Mouse (Mus musculus): ENCODE results near the gene Lhx9. TPM values are rescaled to one million over a fixed set of nuclear protein-coding genes. Genes with fewer than 3 reads are reported as not detected.

Gene Lhx9
- polyA plus RNA-seq, 1 experiment from 2014 or later = 108 TPM

DNA sequence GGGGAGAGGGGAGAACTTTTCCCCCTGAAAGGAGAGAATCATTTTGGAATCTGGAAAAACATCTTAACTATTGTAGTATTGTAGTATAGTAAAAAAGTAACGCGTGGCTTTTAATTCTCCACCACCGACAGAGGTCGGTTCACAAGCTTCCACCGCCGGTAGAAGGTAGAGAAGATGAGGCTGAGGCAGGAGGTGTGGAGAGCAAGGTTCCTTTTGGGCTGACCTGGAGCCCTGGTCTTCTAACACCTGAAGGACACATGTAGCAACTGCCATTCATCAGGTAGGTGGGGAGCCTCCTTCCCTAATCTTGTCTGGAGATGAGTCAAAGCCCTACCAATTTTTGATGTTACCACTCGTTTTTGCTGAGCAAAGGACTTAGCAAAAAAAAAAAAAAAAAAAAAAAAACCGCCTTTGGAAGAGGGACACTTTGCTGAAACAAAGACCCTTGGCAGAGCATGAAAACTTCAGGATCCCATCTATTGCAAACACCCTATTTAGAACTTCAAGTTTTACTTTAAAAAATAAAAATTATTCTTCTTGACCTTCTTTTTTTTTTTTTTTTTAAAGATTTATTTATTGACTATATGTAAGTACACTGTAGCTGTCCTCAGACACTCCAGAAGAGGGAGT is 1.3 kb upstream of the Lhx9 start:
- Histone ChIP-seq H3K4me3 (ENCODE audit: low read depth, low read length) (no peak overlapping the region), H3K4me2 (ENCODE audit: low read depth, severe bottlenecking) (no peak overlapping the region), H3K36me3 (ENCODE audit: control insufficient read depth, insufficient read depth, low read length) (no peaks in the 10 kb centered on the region), H3K9me3 (ENCODE audit: control insufficient read depth, low read length) (no peaks in the 10 kb centered on the region), H3K9ac (ENCODE audit: low read length) (no peak overlapping the region), H3K27me3 (ENCODE audit: control insufficient read depth, insufficient read depth, low read length) (peaks cover 16% of the 10 kb centered on the region), H3K27ac (replicated peaks; ENCODE audit: low read depth, low read length) (no peak overlapping the region), H3K4me1 (ENCODE audit: control insufficient read depth, insufficient read depth, low read length) (peaks cover 17% of the 10 kb centered on the region; the same call in 1 of the 2 replicates)
- ATAC-seq (ENCODE audit: insufficient number of reproducible peaks, low FRiP score, low TSS enrichment, low read depth) (no peak), DNase-seq (ENCODE audit: low spot score) (peak; percentile 29)
- WGBS = 10% methylated on average over 8 of the region's 8 CpGs

DNA sequence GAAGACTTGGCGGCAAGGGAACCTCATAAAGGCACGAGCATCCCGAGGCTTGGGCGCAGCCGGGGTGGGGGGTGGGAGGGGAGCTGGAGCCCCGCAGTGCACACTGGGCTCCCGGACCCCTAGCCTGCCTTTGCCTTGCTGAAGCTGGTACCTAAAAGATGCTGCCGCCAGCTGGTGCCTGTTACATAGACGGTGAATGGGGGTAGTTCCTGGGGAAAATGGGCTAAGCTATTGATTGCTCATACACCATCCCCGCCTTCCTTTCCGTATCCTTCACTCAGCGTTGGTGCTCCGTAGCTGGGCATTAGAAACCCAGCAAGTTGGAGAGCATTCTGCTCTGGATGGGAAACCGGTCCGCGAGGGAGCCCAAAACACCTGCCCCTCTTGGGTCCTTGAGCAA is 351 bp downstream of the Lhx9 start:
- H3K4me3 ChIP-seq (ENCODE audit: low read depth, low read length) = peak overlapping the region; percentile 46
- peak; percentile 62 for DNase-seq (ENCODE audit: low spot score)
- no peaks in the 10 kb centered on the region for H3K9me3 ChIP-seq (ENCODE audit: control insufficient read depth, low read length)
- H3K36me3 ChIP-seq (ENCODE audit: control insufficient read depth, insufficient read depth, low read length) = no peaks in the 10 kb centered on the region
- WGBS = under 1% methylated on average over 16 of the region's 16 CpGs
- peak; percentile 46 for ATAC-seq (ENCODE audit: insufficient number of reproducible peaks, low FRiP score, low TSS enrichment, low read depth)
- peaks cover 11% of the 10 kb centered on the region for H3K4me1 ChIP-seq (ENCODE audit: control insufficient read depth, insufficient read depth, low read length)
- H3K4me2 ChIP-seq (ENCODE audit: low read depth, severe bottlenecking) = peak overlapping the region; percentile 69
- peaks cover 16% of the 10 kb centered on the region for H3K27me3 ChIP-seq (ENCODE audit: control insufficient read depth, insufficient read depth, low read length)
- H3K9ac ChIP-seq (ENCODE audit: low read length) = peak overlapping the region; percentile 56
- H3K27ac ChIP-seq (replicated peaks; ENCODE audit: low read depth, low read length) = peak overlapping the region; percentile 70

GRCm38 (mm10) chr1:138847146-138847545 is 1.2 kb downstream of the Lhx9 start:
- peak overlapping the region; percentile 46 for H3K4me3 ChIP-seq (ENCODE audit: low read depth, low read length)
- H3K4me2 ChIP-seq (ENCODE audit: low read depth, severe bottlenecking) = peak overlapping the region; percentile 52
- no peaks in the 10 kb centered on the region for H3K36me3 ChIP-seq (ENCODE audit: control insufficient read depth, insufficient read depth, low read length)
- H3K4me1 ChIP-seq (ENCODE audit: control insufficient read depth, insufficient read depth, low read length) = peaks cover 11% of the 10 kb centered on the region
- peak overlapping the region; percentile 66 for H3K9ac ChIP-seq (ENCODE audit: low read length)
- peak overlapping the region; percentile 69; the same call in 1 of the 2 replicates for H3K27ac ChIP-seq (replicated peaks; ENCODE audit: low read depth, low read length)
- DNase-seq (ENCODE audit: low spot score) (peak; percentile 64), ATAC-seq (ENCODE audit: insufficient number of reproducible peaks, low FRiP score, low TSS enrichment, low read depth) (no peak)
- under 1% methylated on average over 21 of the region's 21 CpGs for WGBS
- no peaks in the 10 kb centered on the region for H3K9me3 ChIP-seq (ENCODE audit: control insufficient read depth, low read length)
- H3K27me3 ChIP-seq (ENCODE audit: control insufficient read depth, insufficient read depth, low read length) = peaks cover 16% of the 10 kb centered on the region

GRCm38 (mm10) chr1:138846581-138846980 is 1.8 kb downstream of the Lhx9 start:
- peak overlapping the region; percentile 52 for H3K4me2 ChIP-seq (ENCODE audit: low read depth, severe bottlenecking)
- H3K27ac ChIP-seq (replicated peaks; ENCODE audit: low read depth, low read length) = 0 out of 2 replicates have a peak overlapping the region, but pooled peaks have one; percentile 69
- WGBS = 2% methylated on average over 9 of the region's 9 CpGs
- H3K36me3 ChIP-seq (ENCODE audit: control insufficient read depth, insufficient read depth, low read length) = no peaks in the 10 kb centered on the region
- H3K4me1 ChIP-seq (ENCODE audit: control insufficient read depth, insufficient read depth, low read length) = peaks cover 11% of the 10 kb centered on the region
- H3K9me3 ChIP-seq (ENCODE audit: control insufficient read depth, low read length) = no peaks in the 10 kb centered on the region
- H3K27me3 ChIP-seq (ENCODE audit: control insufficient read depth, insufficient read depth, low read length) = peaks cover 16% of the 10 kb centered on the region
- ATAC-seq (ENCODE audit: insufficient number of reproducible peaks, low FRiP score, low TSS enrichment, low read depth) = no peak
- peak overlapping the region; percentile 65 for H3K9ac ChIP-seq (ENCODE audit: low read length)
- peak overlapping the region; percentile 46 for H3K4me3 ChIP-seq (ENCODE audit: low read depth, low read length)
- DNase-seq (ENCODE audit: low spot score) = peak; percentile 47

DNA sequence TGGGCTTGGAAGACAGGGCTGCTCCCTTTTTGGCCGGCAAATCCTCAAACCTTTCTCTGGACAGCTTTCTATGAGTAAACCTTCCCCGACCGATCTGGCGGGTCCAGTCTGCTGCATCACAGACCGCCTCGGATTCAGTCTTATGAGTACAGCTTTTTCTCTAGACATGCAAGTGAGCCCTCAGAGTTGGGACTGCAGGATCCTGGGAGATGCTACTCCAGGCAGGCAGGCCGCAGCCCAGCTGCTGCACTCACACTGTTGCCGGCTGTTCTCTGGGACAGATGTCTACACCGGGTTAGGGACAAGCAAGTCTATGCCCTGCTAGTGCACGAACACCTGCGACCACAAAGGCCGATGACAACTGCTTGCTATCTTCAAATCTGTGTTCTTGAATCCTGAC is 2.2 kb downstream of the Lhx9 start:
- peaks cover 16% of the 10 kb centered on the region for H3K27me3 ChIP-seq (ENCODE audit: control insufficient read depth, insufficient read depth, low read length)
- H3K36me3 ChIP-seq (ENCODE audit: control insufficient read depth, insufficient read depth, low read length) = no peaks in the 10 kb centered on the region
- WGBS = 3% methylated on average over 12 of the region's 12 CpGs
- H3K27ac ChIP-seq (replicated peaks; ENCODE audit: low read depth, low read length) = no peak overlapping the region
- H3K4me3 ChIP-seq (ENCODE audit: low read depth, low read length) = peak overlapping the region; percentile 46
- H3K4me2 ChIP-seq (ENCODE audit: low read depth, severe bottlenecking) = peak overlapping the region; percentile 52
- ATAC-seq (ENCODE audit: insufficient number of reproducible peaks, low FRiP score, low TSS enrichment, low read depth) (no peak), DNase-seq (ENCODE audit: low spot score) (peak; percentile 67)
- peak overlapping the region; percentile 65 for H3K9ac ChIP-seq (ENCODE audit: low read length)
- no peaks in the 10 kb centered on the region for H3K9me3 ChIP-seq (ENCODE audit: control insufficient read depth, low read length)
- peaks cover 11% of the 10 kb centered on the region for H3K4me1 ChIP-seq (ENCODE audit: control insufficient read depth, insufficient read depth, low read length)

DNA sequence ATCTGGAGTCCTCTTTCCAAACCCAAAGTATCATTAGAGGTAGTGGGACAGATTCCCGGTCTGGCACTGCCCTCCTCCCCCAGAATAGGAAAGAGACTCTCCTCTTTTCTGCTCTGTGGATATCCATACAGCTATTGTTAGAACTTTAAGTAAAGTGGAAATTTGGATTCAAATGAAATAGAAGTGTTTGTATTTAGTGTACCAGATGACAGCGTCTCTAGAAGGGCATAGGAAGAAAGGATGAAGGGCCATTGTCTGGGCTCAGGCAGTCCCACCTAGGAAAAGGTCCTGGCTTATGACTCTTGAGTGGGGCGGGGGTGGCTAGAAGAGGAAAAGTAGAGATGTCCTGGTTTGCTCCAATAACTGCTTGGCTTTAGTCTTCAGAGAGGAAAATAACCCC is 2.9 kb downstream of the Lhx9 start:
- H3K4me1 ChIP-seq (ENCODE audit: control insufficient read depth, insufficient read depth, low read length) = peaks cover 11% of the 10 kb centered on the region
- no peak for DNase-seq (ENCODE audit: low spot score)
- H3K27me3 ChIP-seq (ENCODE audit: control insufficient read depth, insufficient read depth, low read length) = peaks cover 16% of the 10 kb centered on the region
- peak overlapping the region; percentile 65 for H3K9ac ChIP-seq (ENCODE audit: low read length)
- 21% methylated on average over 3 of the region's 3 CpGs for WGBS
- peak overlapping the region; percentile 46 for H3K4me3 ChIP-seq (ENCODE audit: low read depth, low read length)
- H3K27ac ChIP-seq (replicated peaks; ENCODE audit: low read depth, low read length) = peak overlapping the region; percentile 55; the same call in 1 of the 2 replicates
- no peaks in the 10 kb centered on the region for H3K9me3 ChIP-seq (ENCODE audit: control insufficient read depth, low read length)
- ATAC-seq (ENCODE audit: insufficient number of reproducible peaks, low FRiP score, low TSS enrichment, low read depth) = no peak
- H3K36me3 ChIP-seq (ENCODE audit: control insufficient read depth, insufficient read depth, low read length) = no peaks in the 10 kb centered on the region
- peak overlapping the region; percentile 52 for H3K4me2 ChIP-seq (ENCODE audit: low read depth, severe bottlenecking)

- H3K9ac ChIP-seq (ENCODE audit: low read length) = peak overlapping the region; percentile 66
- no peaks in the 10 kb centered on the region for H3K9me3 ChIP-seq (ENCODE audit: control insufficient read depth, low read length)
- H3K4me1 ChIP-seq (ENCODE audit: control insufficient read depth, insufficient read depth, low read length) = peaks cover 11% of the 10 kb centered on the region
- H3K27ac ChIP-seq (replicated peaks; ENCODE audit: low read depth, low read length) = peak overlapping the region; percentile 96
- H3K4me3 ChIP-seq (ENCODE audit: low read depth, low read length) = peak overlapping the region; percentile 80
- no peaks in the 10 kb centered on the region for H3K36me3 ChIP-seq (ENCODE audit: control insufficient read depth, insufficient read depth, low read length)
- DNase-seq (ENCODE audit: low spot score) = peak; percentile 68
- peak overlapping the region; percentile 51 for H3K4me2 ChIP-seq (ENCODE audit: low read depth, severe bottlenecking)
- H3K27me3 ChIP-seq (ENCODE audit: control insufficient read depth, insufficient read depth, low read length) = peaks cover 16% of the 10 kb centered on the region
- 0% methylated on average over 3 of the region's 3 CpGs for WGBS
- ATAC-seq (ENCODE audit: insufficient number of reproducible peaks, low FRiP score, low TSS enrichment, low read depth) = no peak
These were observed 4.2 kb downstream of the Lhx9 start for GRCm38 (mm10) chr1:138844166-138844565.

GRCm38 (mm10) chr1:138843361-138844091 is 4.9 kb downstream of the Lhx9 start:
- peak overlapping the region; percentile 66 for H3K9ac ChIP-seq (ENCODE audit: low read length)
- peak overlapping the region; percentile 51 for H3K4me2 ChIP-seq (ENCODE audit: low read depth, severe bottlenecking)
- peak overlapping the region; percentile 80 for H3K4me3 ChIP-seq (ENCODE audit: low read depth, low read length)
- peaks cover 15% of the 10 kb centered on the region for H3K27me3 ChIP-seq (ENCODE audit: control insufficient read depth, insufficient read depth, low read length)
- DNase-seq (ENCODE audit: low spot score) = peak; percentile 77
- H3K4me1 ChIP-seq (ENCODE audit: control insufficient read depth, insufficient read depth, low read length) = peaks cover 7% of the 10 kb centered on the region
- ATAC-seq (ENCODE audit: insufficient number of reproducible peaks, low FRiP score, low TSS enrichment, low read depth) = no peak
- no peaks in the 10 kb centered on the region for H3K36me3 ChIP-seq (ENCODE audit: control insufficient read depth, insufficient read depth, low read length)
- H3K9me3 ChIP-seq (ENCODE audit: control insufficient read depth, low read length) = no peaks in the 10 kb centered on the region
- peak overlapping the region; percentile 96 for H3K27ac ChIP-seq (replicated peaks; ENCODE audit: low read depth, low read length)
- WGBS = 0% methylated on average over 35 of the region's 35 CpGs

All from limb, embryonic 11.5 days (tissue).